Mouse (Mus musculus) activated CD4-positive, CD25-positive, alpha-beta regulatory T cell, adult 4 months (primary cell): ENCODE results near the gene Zbtb5. TPM values are rescaled to one million over a fixed set of nuclear protein-coding genes. Genes with fewer than 3 reads are reported as not detected.
"Not testable (repeated sequence)": the region's sequence is repeated elsewhere in the genome, so short reads cannot be mapped to it uniquely, and the experiment has no call there.

Experiments used
- ATAC-seq: one replicate; pipeline ENCODE4 v1.8.0; 2017
- polyA plus RNA-seq, 2 experiments: library from polyadenylated mRNA; unstranded; fragments of 100-300 nt; shearing (Covaris generic); gene quantifications; one replicate each; pipeline ENCODE4 v1.2.1; 2017

Gene Zbtb5
- polyA plus RNA-seq, 2 experiments from 2014 or later: 6.5 to 8.9 TPM

GRCm38 (mm10) chr4:44967402-44967801, 44.8 kb downstream of the Zbtb5 start:
- ATAC-seq: no peak

- ATAC-seq: no peak
Observed at GRCm38 (mm10) chr4:44965736-44966135, 46.5 kb downstream of the Zbtb5 start.

GRCm38 (mm10) chr4:44965175-44965574, 47.0 kb downstream of the Zbtb5 start:
- ATAC-seq: no peak

- ATAC-seq: no peak
Observed at GRCm38 (mm10) chr4:44963156-44963555, 49.1 kb downstream of the Zbtb5 start.

GRCm38 (mm10) chr4:44959220-44959619, 53.0 kb downstream of the Zbtb5 start:
- no peak for ATAC-seq

- ATAC-seq: no peak
Observed at GRCm38 (mm10) chr4:44958776-44959175, 53.4 kb downstream of the Zbtb5 start.

- no peak for ATAC-seq
Observed at GRCm38 (mm10) chr4:44953041-44953440, 59.2 kb downstream of the Zbtb5 start.

- no peak for ATAC-seq
Observed at GRCm38 (mm10) chr4:44948314-44948713, 63.9 kb downstream of the Zbtb5 start.

- no peak for ATAC-seq
Observed at GRCm38 (mm10) chr4:44947464-44947863, 64.7 kb downstream of the Zbtb5 start.

- ATAC-seq: not testable (repeated sequence)
Observed at GRCm38 (mm10) chr4:44946126-44946525, 66.1 kb downstream of the Zbtb5 start.

GRCm38 (mm10) chr4:44944426-44945075, 67.7 kb downstream of the Zbtb5 start:
- ATAC-seq: no peak

- ATAC-seq: no peak
Observed at GRCm38 (mm10) chr4:44943480-44943879, 68.7 kb downstream of the Zbtb5 start.

- no peak for ATAC-seq
Observed at GRCm38 (mm10) chr4:44942237-44942636, 70.0 kb downstream of the Zbtb5 start.

Other genes starting within 250 kb of the Zbtb5 start
- gene Grhpr, start 31.0 kb downstream of the Zbtb5 start, polyA plus RNA-seq: 10 to 100 TPM; 16.1 to 26.4 TPM
- gene Polr1e, start 6.2 kb upstream of the Zbtb5 start, polyA plus RNA-seq: 10 to 100 TPM; 39.7 to 56.8 TPM
- under 1 TPM; 0.62 to 0.93 TPM for gene Fbxo10, start 72.2 kb upstream of the Zbtb5 start, polyA plus RNA-seq
- 100 to 1,000 TPM; 150 TPM for gene Tomm5, start 95.7 kb upstream of the Zbtb5 start, polyA plus RNA-seq
- not detected for gene Frmpd1, start 172.5 kb upstream of the Zbtb5 start, polyA plus RNA-seq